Mouse (Mus musculus) stomach, postnatal 0 days (tissue): ENCODE results near the gene Arid5b.

Source experiments
- CTCF ChIP-seq: IDR thresholded peaks from 2 replicates; pipeline ENCODE4 v1.5.1; 2016; ENCODE audit warnings: antibody characterized with exemption, low read depth, mild to moderate bottlenecking, moderate library complexity
- EP300 ChIP-seq: optimal IDR thresholded peaks from 2 replicates; pipeline ENCODE3; 2016; ENCODE audit warnings: antibody characterized with exemption

- TF ChIP-seq CTCF: no peak
- no peak for TF ChIP-seq EP300
Measured at GRCm38 (mm10) chr10:68090197-68090535, 188.4 kb downstream of the Arid5b start.
